Mouse (Mus musculus) cerebellum, postnatal 10 days (tissue): Measurements from ENCODE around the gene Txnl4b.

Experiments
- DNase-seq, 2 experiments: peaks; one replicate each; pipeline ENCODE4 v3.0.0; 2021; ENCODE audit warnings: mixed read lengths in 2 of 2

The Txnl4b gene

GRCm38 (mm10) chr8:109565498-109566333 lies at the start of gene Txnl4b, which contains the start of gene Dhx38:
TSS of gene Txnl4b (plus strand) at chr8:109565892.
TSS of gene Dhx38 (minus strand) at chr8:109565861.
- peak; percentile 99 for DNase-seq

GRCm38 (mm10) chr8:109524008-109524407 lies 41.7 kb upstream of the Txnl4b start:
- DNase-seq: no peak

- peak; percentile 66 to 67 for DNase-seq
Measured at GRCm38 (mm10) chr8:109535140-109535990, 30.3 kb upstream of the Txnl4b start.

- DNase-seq: peak; percentile 89 to 90
Measured at GRCm38 (mm10) chr8:109536703-109537102, 29.0 kb upstream of the Txnl4b start.

- DNase-seq: no peak
Measured at GRCm38 (mm10) chr8:109542165-109542564, 23.5 kb upstream of the Txnl4b start.

- no peak for DNase-seq
Measured at GRCm38 (mm10) chr8:109542748-109543519, 22.8 kb upstream of the Txnl4b start.

- DNase-seq: no peak
Measured at GRCm38 (mm10) chr8:109544049-109544448, 21.6 kb upstream of the Txnl4b start.

- DNase-seq: peak; percentile 54
Measured at GRCm38 (mm10) chr8:109551663-109552062, 14.0 kb upstream of the Txnl4b start.

GRCm38 (mm10) chr8:109563881-109564280 lies 1.8 kb upstream of the Txnl4b start:
- DNase-seq: no peak

- DNase-seq: no peak
Measured at GRCm38 (mm10) chr8:109564766-109565165, 926 bp upstream of the Txnl4b start.

GRCm38 (mm10) chr8:109571139-109571538 lies 5.4 kb downstream of the Txnl4b start:
- DNase-seq: no peak

- no peak for DNase-seq
Measured at GRCm38 (mm10) chr8:109576311-109576710, 10.6 kb downstream of the Txnl4b start.

GRCm38 (mm10) chr8:109578900-109579301 lies 13.2 kb downstream of the Txnl4b start, which contains the start of gene Hp:
TSS of gene Hp (minus strand) at chr8:109579172.
- DNase-seq: no peak

- DNase-seq: no peak
Measured at GRCm38 (mm10) chr8:109584293-109584692, 18.6 kb downstream of the Txnl4b start.

GRCm38 (mm10) chr8:109584830-109585229 lies 19.1 kb downstream of the Txnl4b start:
- no peak for DNase-seq

GRCm38 (mm10) chr8:109585652-109586051 lies 20.0 kb downstream of the Txnl4b start:
- DNase-seq: no peak

GRCm38 (mm10) chr8:109586972-109587504 lies 21.3 kb downstream of the Txnl4b start:
- no peak for DNase-seq

- no peak for DNase-seq
Measured at GRCm38 (mm10) chr8:109590901-109591300, 25.2 kb downstream of the Txnl4b start.

- DNase-seq: no peak
Measured at GRCm38 (mm10) chr8:109591367-109591766, 25.7 kb downstream of the Txnl4b start.

- peak; percentile 27 to 34 for DNase-seq
Measured at GRCm38 (mm10) chr8:109592164-109592563, 26.5 kb downstream of the Txnl4b start.

- DNase-seq: peak; percentile 14 to 38
Measured at GRCm38 (mm10) chr8:109593117-109593788, 27.6 kb downstream of the Txnl4b start.

GRCm38 (mm10) chr8:109595854-109596253 lies 30.2 kb downstream of the Txnl4b start:
- peak; percentile 66 to 68 for DNase-seq
